Mouse (Mus musculus) liver, embryonic 13.5 days (tissue): Measurements from ENCODE around the gene Prkar2b. TPM values are rescaled to one million over a fixed set of nuclear protein-coding genes. Genes with fewer than 3 reads are reported as not detected.

ENCODE experiments used
- ATAC-seq: fragments of 200-750 bp; cut with Nextera tagmentation; 2 replicates; pipeline ENCODE4 v1.8.0; 2017; ENCODE audit warnings: low read depth, mild to moderate bottlenecking, moderate number of reproducible peaks, moderate library complexity
- DNase-seq: peaks from one replicate; pipeline ENCODE4 v3.0.0; 2022
- H3K27ac ChIP-seq: fragments of 300-500 bp; sonication (generic); 2 replicates; pipeline ENCODE4 v1.5.1; 2015; ENCODE audit warnings: moderate library complexity, mild to moderate bottlenecking, inconsistent platforms
- H3K27me3 ChIP-seq: fragments of 300-500 bp; sonication (generic); 2 replicates; pipeline ENCODE4 v1.6.1; 2015; ENCODE audit warnings: mild to moderate bottlenecking, inconsistent platforms
- H3K36me3 ChIP-seq: fragments of 300-500 bp; sonication (generic); 2 replicates; pipeline ENCODE4 v1.6.1; 2015; ENCODE audit warnings: mild to moderate bottlenecking, inconsistent platforms
- H3K4me1 ChIP-seq: fragments of 300-500 bp; sonication (generic); replicated peaks from 2 replicates; pipeline ENCODE4 v1.6.1; 2015; ENCODE audit warnings: inconsistent platforms
- H3K4me2 ChIP-seq: fragments of 300-500 bp; sonication (generic); 2 replicates; pipeline ENCODE4 v1.6.1; 2015; ENCODE audit warnings: inconsistent platforms, mild to moderate bottlenecking, moderate library complexity
- H3K4me3 ChIP-seq: fragments of 300-500 bp; sonication (generic); replicated peaks from 2 replicates; pipeline ENCODE4 v1.5.1; 2015; ENCODE audit warnings: mild to moderate bottlenecking, inconsistent platforms
- H3K9ac ChIP-seq: fragments of 300-500 bp; sonication (generic); 2 replicates; pipeline ENCODE4 v1.6.1; 2015; ENCODE audit warnings: mild to moderate bottlenecking, inconsistent platforms
- H3K9me3 ChIP-seq: fragments of 300-500 bp; sonication (generic); replicated peaks from 2 replicates; pipeline ENCODE4 v1.6.1; 2016; ENCODE audit warnings: inconsistent platforms
- WGBS: fragments of 180-500 bp; shearing (Covaris S2); methylation state at CpG from one replicate; pipeline ENCODE4 v1.1.7; 2015; ENCODE audit not compliant: insufficient replicate concordance; 5-methylcytosine and 5-hydroxymethylcytosine counted together
- polyA plus RNA-seq: library from polyadenylated mRNA; unstranded; fragments of >200 nt; fragmentation: Nextera tagmentation; extraction: Ambion mirVana; gene quantifications from 2 replicates; pipeline ENCODE4 v1.2.1, GENCODE M21; 2015

The Prkar2b gene
- polyA plus RNA-seq, 1 experiment from 2014 or later: 79.3 TPM

DNA sequence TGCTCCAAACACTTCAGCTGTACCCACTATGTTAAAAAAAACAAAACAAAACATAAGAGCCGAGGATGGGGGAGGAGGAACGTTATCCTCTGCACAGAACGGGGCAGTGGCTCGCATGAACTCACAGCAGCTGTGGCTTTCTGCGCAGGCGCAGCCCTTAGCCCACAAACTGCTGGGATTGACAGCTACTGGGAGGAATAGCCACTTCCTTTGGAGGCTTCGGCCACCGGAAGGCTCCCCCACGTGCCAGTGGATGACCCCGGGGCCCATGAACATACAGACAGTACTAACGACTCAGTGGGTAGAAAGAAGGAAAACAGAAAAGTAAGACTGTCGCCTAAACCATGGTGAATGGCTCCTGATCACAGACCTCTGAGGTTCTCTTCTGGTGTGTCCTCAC, 76.4 kb downstream of the Prkar2b start:
- H3K27me3 ChIP-seq: no peaks in the 10 kb centered on the region
- no peak overlapping the region for H3K4me3 ChIP-seq
- 29% methylated on average over 12 of the region's 12 CpGs for WGBS
- H3K4me1 ChIP-seq: peaks cover 27% of the 10 kb centered on the region
- no peak overlapping the region for H3K9ac ChIP-seq
- H3K9me3 ChIP-seq: no peaks in the 10 kb centered on the region
- no peak overlapping the region for H3K27ac ChIP-seq
- no peak overlapping the region for H3K4me2 ChIP-seq
- peaks cover 88% of the 10 kb centered on the region for H3K36me3 ChIP-seq
- ATAC-seq (no peak), DNase-seq (no peak)

DNA sequence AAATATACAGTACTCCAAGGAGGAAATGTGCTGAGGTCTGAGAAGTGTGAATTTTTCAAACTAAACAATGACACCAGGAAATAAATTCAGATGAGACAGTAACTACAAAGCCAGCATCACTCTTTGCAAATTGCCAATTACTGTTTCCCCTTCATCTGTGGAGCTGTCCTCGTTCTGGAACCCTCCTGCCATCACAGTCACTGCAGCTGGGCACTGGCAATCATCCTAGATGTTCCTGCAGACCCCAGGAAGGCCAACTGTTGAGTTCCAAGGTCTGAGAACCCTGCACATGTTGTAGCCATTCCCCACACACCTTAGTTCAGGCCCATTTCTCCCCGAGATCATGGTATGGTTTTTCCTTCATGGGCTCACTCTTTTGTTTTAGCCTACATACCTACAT, 76.9 kb downstream of the Prkar2b start:
- ATAC-seq (no peak), DNase-seq (no peak)
- no peak overlapping the region for H3K27ac ChIP-seq
- peaks cover 88% of the 10 kb centered on the region for H3K36me3 ChIP-seq
- no peaks in the 10 kb centered on the region for H3K27me3 ChIP-seq
- no peak overlapping the region for H3K9ac ChIP-seq
- no peak overlapping the region for H3K4me3 ChIP-seq
- WGBS: 59% methylated on average over 2 of the region's 2 CpGs
- no peaks in the 10 kb centered on the region for H3K9me3 ChIP-seq
- no peak overlapping the region for H3K4me2 ChIP-seq
- peaks cover 22% of the 10 kb centered on the region for H3K4me1 ChIP-seq

DNA sequence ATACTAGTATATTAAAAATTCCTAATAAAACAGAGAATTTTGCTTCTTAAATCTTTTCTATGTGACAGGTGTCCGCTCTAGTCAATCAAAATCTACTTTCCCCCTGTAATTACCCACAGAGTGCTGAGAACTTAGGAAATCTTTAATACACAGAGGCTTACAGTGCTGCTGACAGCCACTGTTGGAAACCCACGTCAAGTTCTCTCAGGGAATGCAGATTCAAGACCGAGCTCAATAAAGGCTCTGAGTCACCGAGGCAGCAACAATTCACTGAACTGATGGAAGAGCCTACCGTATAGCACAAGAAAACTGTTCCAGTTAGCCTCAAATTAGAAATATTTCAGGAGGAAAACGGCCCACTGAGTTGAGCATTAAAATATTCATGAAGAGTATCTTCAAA, 77.3 kb downstream of the Prkar2b start:
- Histone ChIP-seq H3K27me3 (no peaks in the 10 kb centered on the region), H3K36me3 (peaks cover 88% of the 10 kb centered on the region), H3K27ac (no peak overlapping the region), H3K9ac (no peak overlapping the region), H3K9me3 (no peaks in the 10 kb centered on the region), H3K4me1 (peaks cover 18% of the 10 kb centered on the region), H3K4me3 (no peak overlapping the region), H3K4me2 (no peak overlapping the region)
- ATAC-seq (no peak), DNase-seq (no peak)
- 88% methylated on average over 6 of the region's 6 CpGs for WGBS

DNA sequence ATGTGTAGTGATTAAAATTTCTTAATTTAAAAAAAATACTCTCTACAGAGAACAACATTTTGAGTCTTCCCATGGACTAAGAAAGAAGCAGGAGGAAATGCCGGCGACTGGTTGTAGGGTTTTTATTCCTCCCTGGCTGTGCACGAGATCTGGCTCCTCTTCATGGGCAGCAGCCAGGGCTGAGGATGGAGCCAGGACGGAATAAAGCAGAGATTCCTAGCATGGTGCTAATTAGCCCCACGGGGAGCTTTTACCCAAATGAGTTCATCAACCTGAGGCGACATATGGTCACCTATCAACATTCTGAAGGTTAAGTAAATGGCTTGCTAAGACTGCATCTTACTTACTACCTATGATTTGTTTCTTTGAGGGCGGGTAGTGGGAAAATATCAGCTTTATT, 77.9 kb downstream of the Prkar2b start:
- Histone ChIP-seq H3K36me3 (peaks cover 88% of the 10 kb centered on the region), H3K4me3 (no peak overlapping the region), H3K27me3 (no peaks in the 10 kb centered on the region), H3K4me1 (peaks cover 14% of the 10 kb centered on the region), H3K27ac (no peak overlapping the region), H3K4me2 (no peak overlapping the region), H3K9me3 (no peaks in the 10 kb centered on the region), H3K9ac (no peak overlapping the region)
- ATAC-seq (no peak), DNase-seq (no peak)
- 79% methylated on average over 7 of the region's 7 CpGs for WGBS

DNA sequence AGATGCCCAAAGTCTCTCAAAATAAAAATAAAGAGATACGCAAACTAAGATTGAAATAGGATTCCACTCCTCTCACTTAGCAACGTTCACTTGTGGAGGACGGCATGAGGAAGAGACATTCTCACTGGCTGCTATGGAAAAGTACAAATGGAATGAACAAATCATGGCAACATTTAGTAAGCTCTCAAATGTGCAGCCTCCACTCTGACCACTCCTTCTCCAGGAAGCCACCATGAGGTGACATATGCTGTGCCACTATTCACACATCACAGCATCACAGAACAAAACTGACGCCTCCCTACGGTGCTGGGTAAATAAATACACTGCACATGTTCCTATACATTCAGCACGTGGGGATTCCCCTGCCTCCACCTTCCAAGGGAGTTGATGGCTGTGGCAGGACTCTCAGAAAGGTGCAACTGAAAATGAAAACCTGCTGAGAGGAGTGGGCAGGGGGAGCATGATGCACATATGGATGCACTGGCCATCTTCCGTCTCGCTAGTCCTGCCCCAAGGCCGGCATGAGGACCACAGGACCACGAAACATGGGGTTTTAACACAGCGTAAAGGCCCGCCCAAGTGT, 83.4 kb downstream of the Prkar2b start:
- Histone ChIP-seq H3K4me2 (no peak overlapping the region), H3K36me3 (peaks cover 73% of the 10 kb centered on the region), H3K9me3 (no peaks in the 10 kb centered on the region), H3K27me3 (no peaks in the 10 kb centered on the region), H3K9ac (no peak overlapping the region), H3K27ac (no peak overlapping the region), H3K4me1 (peaks cover 6% of the 10 kb centered on the region; the same call in 1 of the 2 replicates), H3K4me3 (no peak overlapping the region)
- ATAC-seq (no peak), DNase-seq (no peak)
- 85% methylated on average over 12 of the region's 12 CpGs for WGBS

DNA sequence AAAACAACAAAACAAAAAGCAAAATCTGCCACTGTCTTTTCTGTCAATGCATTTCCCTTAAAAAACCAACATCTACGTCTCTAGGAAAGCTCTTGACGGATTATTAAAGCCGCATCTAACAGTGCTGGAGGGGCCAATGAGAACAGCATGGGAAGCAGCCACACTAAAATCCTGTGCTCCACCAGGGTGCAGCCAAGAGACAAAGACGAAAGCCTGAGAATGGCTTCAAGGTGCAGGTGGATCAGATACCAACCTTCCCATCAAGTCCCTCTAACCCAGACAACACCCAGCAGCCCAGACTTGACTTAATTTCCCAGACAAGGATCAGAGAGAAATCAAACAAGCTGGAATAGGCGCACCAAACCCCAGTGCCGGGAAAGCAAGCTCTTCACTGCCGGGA, 84.6 kb downstream of the Prkar2b start:
- ATAC-seq (no peak), DNase-seq (no peak)
- no peak overlapping the region for H3K9ac ChIP-seq
- WGBS: 72% methylated on average over 7 of the region's 7 CpGs
- no peaks in the 10 kb centered on the region for H3K9me3 ChIP-seq
- H3K27me3 ChIP-seq: no peaks in the 10 kb centered on the region
- peaks cover 6% of the 10 kb centered on the region; the same call in 1 of the 2 replicates for H3K4me1 ChIP-seq
- H3K4me3 ChIP-seq: no peak overlapping the region
- peaks cover 74% of the 10 kb centered on the region for H3K36me3 ChIP-seq
- H3K27ac ChIP-seq: 0 out of 2 replicates have a peak overlapping the region, but pooled peaks have one; percentile 2
- no peak overlapping the region for H3K4me2 ChIP-seq

DNA sequence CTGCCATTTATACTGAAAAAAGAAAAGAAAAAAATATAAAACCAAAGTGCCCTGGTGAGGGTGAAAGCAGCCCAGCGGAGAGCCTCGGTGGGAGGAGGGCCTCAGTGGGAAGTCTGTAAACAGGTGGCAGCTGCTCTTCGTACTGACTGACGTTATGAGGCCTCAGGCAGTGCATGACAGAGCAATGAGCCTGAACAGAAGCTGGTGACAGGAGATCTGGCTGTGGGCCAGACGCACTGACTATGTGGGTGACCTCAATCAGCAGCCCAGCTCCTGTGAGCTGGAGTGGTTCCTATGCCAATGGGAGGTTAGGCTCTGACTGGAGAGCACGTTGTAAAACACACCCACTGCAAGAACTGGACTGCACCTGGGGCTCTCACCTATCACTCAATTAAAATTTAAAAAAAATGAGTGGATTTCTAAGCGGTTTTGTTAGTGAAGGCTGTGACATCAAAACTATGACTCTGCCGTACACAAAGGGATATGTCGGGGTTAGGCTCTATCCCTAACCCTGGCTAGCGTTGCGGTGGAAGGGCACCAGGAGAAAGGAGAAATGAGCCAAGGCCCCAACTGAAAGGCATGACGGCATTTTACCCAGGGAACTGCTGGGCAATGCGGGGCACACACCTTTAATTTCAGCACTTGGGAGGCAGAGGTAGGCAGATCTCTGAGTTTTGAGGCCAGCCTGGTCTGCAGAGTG, 87.5 kb downstream of the Prkar2b start:
- no peaks in the 10 kb centered on the region for H3K27me3 ChIP-seq
- H3K4me3 ChIP-seq: no peak overlapping the region
- peak; percentile 79 for ATAC-seq
- H3K4me2 ChIP-seq: no peak overlapping the region
- DNase-seq: no peak
- peaks cover 8% of the 10 kb centered on the region; the same call in 1 of the 2 replicates for H3K4me1 ChIP-seq
- no peak overlapping the region for H3K9ac ChIP-seq
- H3K36me3 ChIP-seq: peaks cover 75% of the 10 kb centered on the region
- 70% methylated on average over 13 of the region's 13 CpGs for WGBS
- H3K27ac ChIP-seq: peak overlapping the region; percentile 53; the same call in 1 of the 2 replicates
- H3K9me3 ChIP-seq: no peaks in the 10 kb centered on the region

DNA sequence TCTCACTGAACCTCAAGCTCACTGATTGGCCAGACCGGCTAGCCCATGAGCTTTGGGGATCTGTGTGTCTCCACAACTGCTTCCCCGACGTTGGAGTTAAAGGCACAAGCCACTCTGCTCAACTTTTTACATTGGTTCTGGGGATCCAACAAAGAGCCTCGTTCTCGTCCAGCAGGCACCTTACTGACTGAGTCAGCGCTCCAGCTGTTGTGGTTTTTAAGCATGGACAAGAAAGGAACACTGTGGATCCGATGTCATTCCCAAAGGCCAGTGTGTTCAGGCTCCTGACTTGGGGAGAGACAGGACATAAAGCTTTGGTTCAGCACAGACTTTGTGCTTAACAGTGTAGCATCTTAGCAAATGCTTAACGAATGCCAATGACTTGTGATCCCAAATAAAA, 89.5 kb downstream of the Prkar2b start:
- no peak overlapping the region for H3K27ac ChIP-seq
- ATAC-seq (no peak), DNase-seq (no peak)
- H3K27me3 ChIP-seq: no peaks in the 10 kb centered on the region
- no peak overlapping the region for H3K4me3 ChIP-seq
- 87% methylated on average over 8 of the region's 8 CpGs for WGBS
- no peaks in the 10 kb centered on the region for H3K9me3 ChIP-seq
- peaks cover 65% of the 10 kb centered on the region for H3K36me3 ChIP-seq
- no peak overlapping the region for H3K4me2 ChIP-seq
- H3K4me1 ChIP-seq: peaks cover 22% of the 10 kb centered on the region
- no peak overlapping the region for H3K9ac ChIP-seq

DNA sequence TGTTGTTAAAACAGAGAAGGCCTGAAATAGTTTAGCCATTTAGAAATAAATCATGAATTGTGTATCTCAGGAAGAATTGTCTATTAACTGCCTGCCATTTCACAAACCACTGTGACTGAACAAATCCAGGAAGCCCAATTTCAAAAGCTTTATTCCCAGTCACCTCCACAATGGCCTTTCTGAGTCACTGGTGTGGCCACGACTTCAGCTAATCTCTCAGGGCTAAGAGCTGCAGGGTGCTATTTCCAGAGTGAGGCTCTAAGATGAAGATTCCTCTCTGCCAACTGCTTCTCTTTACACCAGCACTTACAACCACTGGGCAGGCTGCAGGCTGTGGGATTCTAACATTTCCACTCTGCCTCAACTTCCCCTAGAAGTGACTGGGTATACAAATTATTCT, 92.0 kb downstream of the Prkar2b start:
- ATAC-seq: no peak
- Histone ChIP-seq H3K4me2 (no peak overlapping the region), H3K9me3 (no peaks in the 10 kb centered on the region), H3K36me3 (peaks cover 77% of the 10 kb centered on the region), H3K27me3 (no peaks in the 10 kb centered on the region), H3K9ac (0 out of 2 replicates have a peak overlapping the region, but pooled peaks have one; percentile 13), H3K4me1 (peaks cover 40% of the 10 kb centered on the region), H3K27ac (peak overlapping the region; percentile 34), H3K4me3 (no peak overlapping the region)
- DNase-seq: no peak
- 26% methylated on average over 1 of the region's 1 CpGs for WGBS

DNA sequence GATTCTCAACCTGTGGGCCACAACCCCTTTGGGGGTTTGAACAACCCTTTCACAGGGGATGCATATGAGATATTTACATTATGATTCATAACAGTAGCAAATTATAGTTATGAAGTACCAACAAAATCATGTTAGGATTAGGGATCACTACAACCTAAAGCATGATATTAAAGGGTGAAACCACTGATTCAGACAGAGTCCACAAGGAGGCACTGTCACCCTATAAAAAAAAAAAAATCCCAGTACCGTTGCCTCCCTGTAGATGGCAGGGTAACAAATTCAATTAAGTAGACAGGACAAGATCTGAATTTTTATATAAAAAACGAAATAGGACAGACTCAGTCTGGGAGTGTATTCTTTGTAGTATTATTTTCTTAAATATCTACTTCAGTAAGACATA, 93.6 kb downstream of the Prkar2b start:
- Histone ChIP-seq H3K4me3 (no peak overlapping the region), H3K4me2 (no peak overlapping the region), H3K4me1 (peaks cover 34% of the 10 kb centered on the region), H3K9me3 (no peaks in the 10 kb centered on the region), H3K9ac (no peak overlapping the region; the same call in 1 of the 2 replicates), H3K36me3 (peaks cover 74% of the 10 kb centered on the region), H3K27ac (peak overlapping the region; percentile 91), H3K27me3 (no peaks in the 10 kb centered on the region)
- no peak for ATAC-seq
- DNase-seq: peak; percentile 53
- 4% methylated on average over 2 of the region's 2 CpGs for WGBS

DNA sequence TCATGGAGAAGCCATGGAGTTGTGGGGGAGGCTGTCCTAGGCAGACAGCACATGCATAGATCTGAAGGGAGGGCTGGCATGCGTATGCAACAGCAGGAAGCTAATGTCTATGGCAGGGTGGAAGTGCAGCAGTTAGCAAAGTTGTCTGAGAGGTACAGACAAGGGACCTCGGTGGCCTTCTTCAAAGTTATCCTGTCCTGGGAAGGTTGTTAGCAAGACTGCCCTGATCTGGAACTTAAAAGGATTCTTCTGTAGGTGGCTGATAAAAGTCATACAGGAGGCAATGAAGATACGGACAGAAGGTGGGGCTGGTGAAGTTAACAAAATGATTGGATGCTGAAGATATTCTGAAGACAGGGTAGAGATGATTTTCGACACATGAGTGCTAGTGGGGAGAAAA, 94.7 kb downstream of the Prkar2b start:
- DNase-seq: peak; percentile 60
- Histone ChIP-seq H3K9me3 (no peaks in the 10 kb centered on the region), H3K36me3 (peaks cover 73% of the 10 kb centered on the region), H3K4me3 (no peak overlapping the region), H3K4me2 (peak overlapping the region; percentile 42; the same call in 1 of the 2 replicates), H3K27me3 (no peaks in the 10 kb centered on the region), H3K4me1 (peaks cover 34% of the 10 kb centered on the region), H3K27ac (peak overlapping the region; percentile 91), H3K9ac (peak overlapping the region; percentile 49)
- 25% methylated on average over 4 of the region's 4 CpGs for WGBS
- ATAC-seq: peak; percentile 91
